Mouse (Mus musculus) c-Kit-positive CD71-positive TER-119-positive erythroid progenitor cells, embryonic 14.5 days (primary cell): ENCODE measurements around the gene Zfp354b.

Source experiments
- DNase-seq: peaks from one replicate; pipeline ENCODE4 v3.0.0-alpha.2; 2013; ENCODE audit warnings: low spot score

The Zfp354b gene

GRCm38 (mm10) chr11:50883756-50884155 is 47.7 kb downstream of the Zfp354b start:
- no peak for DNase-seq

DNA sequence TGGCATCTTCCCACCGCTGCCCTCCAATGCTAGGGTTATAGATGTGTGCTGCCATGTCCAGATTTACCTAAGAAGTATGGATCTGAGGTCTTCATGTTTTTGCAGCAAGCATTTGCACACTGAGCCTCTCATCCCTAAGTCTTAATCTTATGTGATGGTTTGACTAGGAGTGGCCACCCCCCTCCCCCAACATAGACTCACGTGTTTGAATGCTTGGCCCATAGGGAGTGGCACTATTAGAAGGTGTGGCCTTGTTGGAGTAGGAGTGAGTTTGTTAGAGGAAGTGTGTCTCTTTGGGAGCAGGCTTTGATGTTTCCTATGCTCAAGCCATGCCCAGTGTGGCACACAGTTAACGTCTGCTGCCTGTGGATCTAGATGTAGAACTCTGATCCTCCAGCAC is 52.8 kb downstream of the Zfp354b start:
- no peak for DNase-seq
